Mouse (Mus musculus): Measurements from ENCODE around the gene Tbrg1.

The Tbrg1 gene

DNA sequence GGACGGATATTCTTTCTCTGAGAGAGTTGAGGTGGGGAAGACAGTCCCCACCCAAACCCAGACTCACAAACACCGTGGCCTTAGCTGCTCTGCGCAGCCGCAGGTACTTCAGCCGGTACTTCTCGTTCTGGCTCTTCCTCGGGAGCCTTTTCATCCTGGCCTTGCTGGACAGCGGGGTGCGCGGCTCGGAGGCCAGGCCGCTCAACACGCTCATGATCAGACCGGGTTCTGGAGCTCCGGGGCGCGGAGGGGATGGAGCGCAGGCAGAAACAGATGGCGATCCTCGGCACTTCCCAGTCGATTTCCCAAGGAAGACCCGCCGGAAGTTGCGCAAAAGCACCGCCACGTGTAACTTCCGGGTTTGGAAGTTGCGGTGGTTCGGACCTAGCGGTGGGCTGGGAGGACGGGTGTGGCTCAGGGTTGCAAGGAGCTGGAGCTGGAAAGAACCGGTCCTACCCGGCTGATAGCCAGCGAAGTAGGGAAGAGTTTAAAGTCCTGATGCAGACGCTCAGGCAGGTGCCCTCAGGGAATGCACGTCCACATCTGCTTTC lies at the start of gene Tbrg1:
Tbrg1 (minus strand) TSS at position 382 of the 551 bp plus-strand sequence.
- DNase-seq: peak; percentile 65 to 66

DNA sequence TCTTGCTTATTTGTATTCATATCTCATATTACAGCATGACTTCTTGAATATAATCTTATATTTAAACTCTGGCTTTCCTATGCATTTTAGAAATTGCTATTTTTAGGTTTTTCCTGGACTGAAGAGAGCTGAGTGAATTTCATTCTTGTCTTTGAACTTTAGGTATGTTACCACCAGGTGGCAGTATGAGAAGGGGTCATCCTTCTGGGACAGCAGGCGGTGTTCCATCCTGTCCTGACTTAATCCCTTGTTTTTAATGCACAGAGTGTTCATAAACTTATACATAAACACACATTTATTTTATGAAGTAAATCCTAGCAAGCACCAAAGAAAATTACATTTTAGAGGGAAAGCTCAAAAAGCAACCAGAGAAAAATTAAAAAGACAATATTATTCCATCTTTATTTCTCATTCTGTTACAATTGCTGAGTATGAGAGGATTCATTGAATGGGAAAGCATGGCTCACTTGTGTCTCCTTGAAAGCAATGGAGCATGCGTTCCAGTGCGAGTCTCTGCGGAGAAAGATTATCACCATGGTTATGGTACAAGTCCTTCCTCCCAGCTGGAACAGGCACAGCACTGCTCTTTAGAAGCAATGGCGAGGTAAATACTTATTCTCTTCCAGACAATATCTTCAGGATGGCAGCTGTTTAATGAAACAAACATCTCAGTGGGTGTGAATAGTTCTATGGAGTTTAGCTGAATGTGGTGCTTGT lies 33.0 kb upstream of the Tbrg1 start:
- DNase-seq: no peak

DNA sequence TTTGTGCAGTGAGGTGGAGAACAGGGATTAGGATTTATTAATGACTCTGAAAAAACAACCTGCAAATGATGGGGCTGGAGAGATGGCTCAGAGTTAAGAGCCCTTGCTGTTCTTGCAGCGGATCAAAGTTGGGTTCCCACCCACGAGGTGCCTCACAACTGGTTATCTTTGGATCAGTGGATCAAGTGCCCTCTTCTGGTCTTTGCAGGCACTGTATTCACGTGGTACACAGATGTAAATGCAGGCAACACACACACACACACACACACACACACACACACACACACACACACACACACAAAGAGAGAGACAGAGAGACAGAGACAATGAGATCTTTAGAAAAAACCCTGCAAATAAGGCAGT lies 30.8 kb upstream of the Tbrg1 start:
- DNase-seq: no peak

DNA sequence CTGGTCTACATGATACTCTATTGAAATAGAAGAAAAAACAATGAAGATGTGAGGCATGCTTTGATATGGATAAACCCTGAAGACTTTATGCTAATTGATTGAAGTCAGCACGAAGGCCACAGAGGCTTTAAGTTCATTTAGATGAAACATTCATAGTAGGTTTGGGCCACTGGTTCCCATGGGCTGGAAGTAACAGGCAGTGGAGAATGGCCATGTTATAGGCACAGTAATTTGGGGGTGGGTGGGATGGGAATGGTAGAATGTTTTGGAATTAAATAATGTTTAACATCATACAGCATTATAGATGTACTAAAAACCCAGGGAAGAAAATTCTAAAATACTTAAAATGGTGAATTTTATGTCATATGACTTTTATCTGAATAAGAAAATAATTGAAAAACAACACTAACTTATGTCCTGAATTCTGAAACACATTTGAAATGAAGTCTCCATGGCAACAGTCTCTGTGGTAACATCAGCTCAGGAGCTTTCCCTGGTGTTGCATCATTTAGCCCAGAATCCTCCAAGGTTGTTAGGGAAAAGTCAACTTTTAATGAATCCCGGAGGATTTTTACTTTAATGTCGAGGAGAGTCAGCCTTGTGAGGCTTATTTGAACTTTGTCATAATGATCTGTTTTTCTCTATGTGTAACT lies 30.3 kb upstream of the Tbrg1 start:
- no peak for DNase-seq

DNA sequence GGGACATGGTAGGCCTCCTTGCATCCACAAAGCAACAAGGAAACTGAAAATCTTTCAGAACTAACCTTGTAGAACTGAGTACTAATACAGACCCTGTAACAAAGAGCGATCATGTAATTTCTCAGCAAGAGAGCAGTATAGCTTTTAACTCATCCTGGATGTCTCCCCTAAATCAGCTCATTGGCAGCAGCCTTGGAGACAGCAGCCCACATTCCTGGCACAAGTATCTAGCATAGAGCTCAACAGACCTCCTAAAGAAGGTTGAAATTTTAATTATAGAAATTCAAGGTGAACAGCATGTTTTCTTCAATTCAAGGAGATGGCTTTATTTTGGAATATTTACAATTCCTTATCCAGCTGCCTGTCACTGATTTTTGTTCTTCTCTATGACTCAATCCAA lies 24.0 kb upstream of the Tbrg1 start:
- no peak for DNase-seq

DNA sequence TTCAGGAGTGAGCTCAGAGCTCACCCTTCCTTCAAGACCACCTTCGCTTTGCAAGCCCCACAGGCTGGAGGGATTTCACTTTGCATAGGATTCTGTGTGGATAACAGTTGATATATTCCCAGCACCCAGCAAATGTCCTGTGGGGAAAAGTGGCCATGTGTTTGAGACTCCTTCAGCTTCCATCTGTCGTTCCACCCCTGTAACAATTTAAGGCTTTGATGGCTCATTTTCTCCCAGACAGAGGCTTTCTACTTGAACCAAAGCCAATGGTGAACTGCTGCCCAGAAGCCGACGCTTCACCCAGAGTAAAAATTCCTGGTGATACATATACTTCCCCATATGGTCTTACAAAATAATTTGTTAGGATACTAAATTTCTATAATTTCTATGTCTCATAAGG lies 18.2 kb upstream of the Tbrg1 start:
- DNase-seq: no peak

DNA sequence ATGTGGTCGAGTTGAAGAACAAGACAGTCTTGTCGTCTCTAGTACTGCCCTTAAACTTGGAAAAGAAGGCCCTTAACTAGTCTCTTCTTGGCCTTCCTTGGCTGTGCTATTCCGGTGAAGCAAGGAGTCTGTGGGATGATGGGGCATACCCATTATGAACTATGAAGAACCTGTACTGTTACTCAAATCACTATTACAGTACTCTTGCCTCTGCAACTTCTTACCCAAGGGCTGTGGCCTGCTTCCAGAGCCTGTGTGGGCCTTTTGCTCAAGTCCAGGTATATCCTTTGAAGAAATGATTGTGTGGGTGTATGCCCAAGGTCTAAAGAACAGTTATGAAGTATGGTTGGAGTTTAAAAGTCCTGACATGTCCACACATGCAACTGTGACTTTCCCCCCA lies 13.1 kb upstream of the Tbrg1 start:
- DNase-seq: no peak

DNA sequence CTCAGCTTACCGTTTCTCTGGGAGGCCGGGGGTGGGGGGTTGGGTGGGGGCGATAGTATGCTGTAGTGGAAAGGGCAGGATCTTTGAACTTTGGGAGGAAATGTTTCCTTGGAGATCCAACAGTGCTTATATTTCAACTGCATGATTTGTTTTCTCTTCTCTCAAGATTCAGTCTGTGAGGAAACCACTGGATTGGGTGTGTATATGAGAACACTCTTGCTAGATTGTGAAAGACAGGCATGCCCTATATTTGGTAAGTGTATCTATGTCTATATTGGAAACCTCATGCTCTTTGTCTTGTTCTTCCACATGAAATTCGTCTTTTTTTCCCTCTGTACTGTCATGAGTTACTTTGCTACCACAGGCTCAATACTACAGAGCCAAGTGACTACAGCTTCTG lies 12.6 kb upstream of the Tbrg1 start:
- DNase-seq: no peak

DNA sequence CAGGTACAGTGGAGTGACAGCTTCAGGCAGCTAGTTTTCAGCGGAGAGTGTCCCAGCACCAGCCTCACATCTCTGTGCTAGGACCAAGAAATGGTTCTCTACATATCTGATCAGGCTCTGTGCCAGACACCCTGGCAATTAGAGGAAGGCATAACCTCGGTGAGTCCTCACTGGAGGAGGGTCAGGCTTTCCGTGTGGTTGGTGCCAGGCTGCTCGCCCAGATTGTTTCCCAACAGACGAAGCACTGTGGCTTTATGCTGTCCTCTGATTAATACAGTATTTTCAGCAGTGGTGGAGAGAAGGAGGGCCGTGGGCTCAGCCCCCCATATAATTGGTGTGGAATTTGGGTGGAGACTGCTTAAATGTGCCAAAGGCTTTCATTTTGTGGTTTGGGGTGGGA lies 12.0 kb upstream of the Tbrg1 start, which contains the start of gene Panx3:
Panx3 (minus strand) TSS at position 121 of the 400 bp plus-strand sequence.
- DNase-seq: no peak

DNA sequence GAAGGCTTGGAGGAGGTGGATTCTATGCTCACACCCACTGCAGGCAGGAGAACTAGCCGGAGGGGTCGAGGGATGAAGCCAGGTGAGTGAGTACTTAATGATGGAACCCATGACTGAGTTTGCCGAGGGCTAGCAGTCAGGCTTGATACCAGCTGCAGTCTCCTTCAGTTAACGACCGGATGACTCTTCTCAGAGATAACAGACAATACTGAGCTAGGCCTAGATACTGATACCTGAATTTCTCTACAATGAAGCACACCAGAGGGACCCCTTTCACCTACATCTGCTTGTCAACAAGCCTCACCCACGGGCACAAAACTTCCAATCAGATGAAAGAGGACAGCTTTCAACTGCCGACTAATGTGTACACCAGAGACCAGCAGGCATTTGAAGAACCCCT lies 8.9 kb upstream of the Tbrg1 start:
- DNase-seq: no peak

DNA sequence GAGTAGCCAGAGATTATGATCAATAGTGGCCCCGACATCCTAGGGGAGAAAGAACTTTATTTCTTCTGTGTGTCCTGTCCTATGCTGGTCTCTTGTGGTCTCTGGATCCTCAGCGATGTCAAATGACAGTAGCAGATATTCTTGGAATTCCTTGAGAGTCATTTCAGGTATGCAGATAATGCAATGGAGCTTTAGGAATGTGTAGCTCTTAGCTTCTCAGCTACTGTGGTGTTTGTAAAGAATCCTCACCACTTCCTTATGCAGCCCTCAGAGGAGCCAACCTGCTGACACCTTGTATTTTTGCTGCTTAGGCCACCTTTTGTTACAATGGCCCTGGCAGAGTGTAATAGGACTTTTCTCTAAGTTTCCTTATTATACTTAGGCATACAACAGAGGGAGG lies 7.5 kb upstream of the Tbrg1 start:
- no peak for DNase-seq

DNA sequence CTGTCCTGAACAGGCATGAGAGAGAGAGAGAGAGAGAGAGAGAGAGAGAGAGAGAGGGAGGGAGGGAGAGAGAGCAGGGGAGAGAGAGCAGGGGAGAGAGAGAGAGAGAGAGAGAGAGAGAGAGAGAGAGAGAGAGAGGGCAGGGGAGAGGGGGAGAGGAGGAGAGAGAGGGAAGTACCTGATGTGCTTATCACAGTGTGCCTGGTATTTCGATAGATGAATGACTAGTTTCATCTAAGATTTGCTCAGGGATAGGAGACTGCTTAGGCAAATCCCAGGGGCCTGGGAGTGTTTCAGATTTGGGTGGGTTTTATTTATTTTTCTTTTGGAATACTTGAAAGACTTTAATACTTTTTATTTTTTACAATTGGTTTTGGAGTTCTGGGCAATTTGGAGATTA lies 6.1 kb upstream of the Tbrg1 start:
- DNase-seq: no peak

DNA sequence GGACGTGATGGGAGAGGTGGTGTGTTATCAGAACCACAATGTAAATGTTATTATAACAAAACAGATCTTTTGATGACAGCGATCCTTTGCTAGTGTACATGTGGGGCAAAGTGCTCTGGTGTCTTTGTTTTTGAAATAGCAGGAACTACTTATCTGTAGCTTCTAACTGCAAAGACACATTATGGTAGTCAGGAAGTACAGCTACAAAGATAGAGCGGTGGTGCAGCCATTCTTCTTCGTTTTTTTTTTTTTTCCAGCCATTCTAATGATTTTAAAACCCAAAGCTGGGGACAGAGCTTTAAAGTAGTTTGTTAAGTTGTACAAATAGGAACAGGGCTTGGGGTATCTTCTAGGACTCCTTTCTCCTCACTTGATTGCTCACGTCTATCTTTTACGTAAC lies 2.3 kb upstream of the Tbrg1 start:
- DNase-seq: no peak

DNA sequence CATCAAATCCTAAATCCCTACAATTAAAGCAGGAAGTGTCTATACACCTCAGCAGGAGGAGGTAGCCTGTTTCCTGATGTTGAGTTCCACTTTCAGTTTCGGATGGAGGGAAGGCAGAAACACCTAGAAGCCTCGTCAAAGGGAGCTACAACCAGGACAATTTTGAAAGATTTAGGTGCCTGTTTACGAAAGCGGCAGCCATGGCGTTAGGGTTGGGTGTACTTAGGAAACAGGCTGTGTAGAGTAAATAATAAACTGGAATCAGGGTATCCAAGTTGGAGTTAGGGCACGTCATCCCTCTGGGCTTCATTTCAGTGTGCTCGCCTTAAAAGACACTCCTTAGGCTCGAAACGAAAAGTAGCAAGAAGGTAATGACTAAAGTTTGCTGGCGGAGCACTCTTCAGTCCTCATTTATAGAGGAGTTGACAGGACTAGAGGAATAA lies 652 bp downstream of the Tbrg1 start:
- DNase-seq: peak; percentile 63 to 64

DNA sequence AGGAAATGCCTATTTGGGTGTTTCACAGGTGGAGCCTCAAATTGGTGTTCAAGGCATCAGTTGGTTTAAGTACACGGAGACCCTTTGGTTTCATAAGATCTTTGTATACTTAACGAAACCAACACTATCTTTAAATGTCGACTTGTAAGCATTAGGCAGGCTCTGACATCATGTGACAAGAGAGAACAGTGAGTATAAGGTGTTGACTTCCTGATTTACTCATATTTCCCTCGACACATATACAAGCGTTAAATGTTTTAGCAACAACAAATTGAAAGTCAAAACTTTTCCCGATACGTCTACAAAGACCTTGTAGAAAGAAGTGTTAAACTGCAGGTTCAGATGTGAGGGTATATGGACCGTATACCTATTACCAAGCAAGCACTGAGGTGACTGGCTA lies 1.2 kb downstream of the Tbrg1 start:
- peak; percentile 27 to 30 for DNase-seq

DNA sequence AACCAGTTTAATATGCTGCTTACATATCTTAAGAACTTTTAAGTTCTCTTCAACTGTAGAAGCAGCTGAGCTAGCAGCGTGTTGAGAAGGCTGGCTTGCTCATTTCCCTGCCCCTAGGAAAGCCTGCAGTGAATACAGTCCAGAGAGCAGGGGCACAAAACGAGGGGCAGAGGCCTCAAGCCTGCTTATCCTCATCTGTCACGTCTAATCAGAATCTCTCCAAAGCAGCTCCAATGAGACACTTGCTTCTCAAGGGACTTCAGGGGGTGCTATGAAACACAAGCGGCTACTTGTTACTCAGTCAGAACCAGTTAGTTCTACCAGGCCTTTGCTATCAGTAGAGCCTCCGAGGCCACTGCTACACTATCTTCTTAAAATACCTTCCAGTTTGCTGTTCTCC lies 3.3 kb downstream of the Tbrg1 start:
- no peak for DNase-seq

DNA sequence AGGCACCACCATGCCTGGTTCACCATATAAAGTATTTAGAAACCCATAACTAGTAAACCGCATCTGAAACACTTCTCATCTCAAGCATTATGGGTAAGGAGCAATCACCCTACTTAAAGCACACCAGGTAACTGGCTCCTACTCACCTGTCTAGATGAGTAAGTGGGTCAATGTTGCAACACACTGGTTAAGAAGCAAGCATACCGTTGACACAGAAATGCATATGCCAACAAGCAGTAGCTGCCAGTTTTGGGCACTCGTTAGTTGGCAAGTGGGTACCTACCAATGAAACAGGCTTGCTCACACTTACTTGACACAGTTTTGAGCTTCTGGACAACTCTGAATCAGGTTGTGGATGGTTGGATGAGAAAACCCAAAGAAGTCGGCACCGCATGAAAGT lies 6.5 kb downstream of the Tbrg1 start:
- no peak for DNase-seq

DNA sequence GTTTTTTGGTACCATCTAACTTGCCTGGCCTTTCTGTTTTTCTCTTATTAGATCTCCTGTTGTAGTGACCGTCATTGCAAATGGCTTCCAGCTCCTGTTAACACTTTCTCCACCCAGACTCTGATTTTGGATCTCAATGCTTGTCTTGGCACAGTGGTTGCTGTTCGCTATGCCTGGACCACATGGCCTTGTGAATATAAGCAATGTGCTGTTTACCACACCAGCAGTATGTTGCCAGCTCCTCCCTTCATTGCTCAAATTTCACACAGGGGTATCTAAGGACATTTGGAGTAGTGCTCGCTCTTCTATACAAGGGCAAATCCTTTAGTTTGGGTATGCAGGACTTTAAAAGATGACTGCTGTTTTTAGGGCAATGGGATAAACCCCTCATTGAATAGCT lies 10.9 kb downstream of the Tbrg1 start:
- no peak for DNase-seq

DNA sequence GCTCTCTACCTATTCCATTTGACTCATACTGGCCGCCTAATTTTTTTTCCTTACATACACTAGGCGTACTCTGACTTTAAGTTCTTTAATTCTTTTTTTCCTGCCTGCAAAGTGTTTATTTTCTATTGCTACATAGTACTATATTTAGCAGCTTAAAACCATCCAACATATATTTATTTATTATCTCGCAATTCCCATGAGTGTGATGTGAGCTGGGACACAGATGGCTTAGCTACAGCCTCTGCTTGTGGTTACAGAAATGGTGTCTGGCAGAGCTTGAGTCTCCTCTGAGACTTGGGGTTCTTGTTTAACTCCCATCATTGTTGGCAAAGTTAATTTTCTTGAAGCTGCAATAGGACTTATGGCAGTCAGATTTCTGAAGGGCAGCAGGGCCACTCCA lies 18.4 kb downstream of the Tbrg1 start:
- no peak for DNase-seq

DNA sequence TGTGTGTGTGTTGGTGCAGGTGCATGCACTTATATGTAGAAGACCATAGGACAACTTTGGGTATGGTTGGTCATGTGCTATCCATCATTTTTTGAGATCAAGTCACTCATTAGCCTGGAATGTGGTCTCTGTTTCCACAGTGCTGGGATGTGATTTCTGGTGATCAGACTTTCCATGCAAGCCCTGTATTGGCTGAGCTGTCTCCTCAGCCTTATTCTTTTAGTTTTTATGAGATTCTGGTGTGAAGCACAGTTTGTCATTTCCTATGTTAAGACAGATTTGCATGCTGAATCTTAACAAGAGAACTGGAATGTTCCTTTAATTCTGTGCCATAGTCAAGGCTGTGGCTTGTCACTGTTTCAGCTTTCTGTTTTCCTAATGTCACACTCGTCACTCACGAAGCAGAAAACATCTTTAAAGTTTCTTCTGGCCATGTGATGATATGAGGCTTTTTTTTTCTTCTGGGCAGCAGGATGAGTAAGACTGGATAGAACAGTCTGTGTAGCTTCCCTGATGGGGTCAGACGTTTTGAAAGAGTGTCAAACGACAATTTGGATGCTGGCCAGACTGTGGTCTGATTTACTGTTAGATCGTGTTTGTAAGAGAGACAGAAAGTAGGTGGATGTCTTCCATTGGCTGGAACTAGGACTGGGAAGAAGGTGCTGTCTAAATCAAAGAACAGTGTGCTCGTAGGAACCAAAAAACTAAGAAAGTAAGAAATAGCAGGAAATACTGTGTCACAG lies 20.1 kb downstream of the Tbrg1 start:
- no peak for DNase-seq

DNA sequence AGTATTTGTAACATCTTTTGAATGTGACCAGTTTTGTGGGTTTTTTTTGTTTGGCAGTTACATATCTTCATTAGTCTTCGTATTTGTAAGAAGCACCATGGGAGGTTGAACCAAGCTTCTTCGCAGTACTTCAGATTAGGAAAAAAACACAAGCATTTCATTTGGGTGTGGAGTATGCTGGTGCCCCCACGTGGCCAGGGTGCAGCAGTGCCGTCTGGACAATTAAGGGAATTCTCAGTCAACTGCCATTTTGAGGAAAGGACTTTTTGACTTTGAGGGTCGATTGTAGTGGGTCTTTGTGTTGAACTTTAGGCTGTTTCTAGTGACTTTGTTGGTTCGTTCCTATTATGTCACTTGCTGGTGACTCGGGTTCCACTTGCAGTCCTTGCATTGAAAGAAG lies 20.8 kb downstream of the Tbrg1 start:
- DNase-seq: peak; percentile 61 to 62

DNA sequence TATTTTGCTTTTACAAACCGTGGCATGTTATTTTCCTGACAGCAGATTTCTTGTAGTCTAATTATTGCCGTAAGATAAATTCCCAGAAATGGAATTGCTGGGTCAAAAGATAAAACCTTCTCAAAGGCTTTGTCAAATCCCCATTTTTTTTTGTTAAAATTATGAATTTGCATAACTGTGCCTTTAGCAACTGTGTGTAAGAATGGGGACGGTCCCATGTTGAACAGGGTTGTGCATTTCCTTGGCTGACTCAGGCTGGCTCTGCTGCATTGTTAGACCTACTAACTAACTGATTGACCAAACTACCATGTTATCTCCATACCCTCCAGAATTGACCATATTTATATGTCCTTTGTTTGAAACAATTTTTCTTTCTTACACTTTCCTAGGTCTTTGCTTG lies 22.8 kb downstream of the Tbrg1 start:
- DNase-seq: no peak

DNA sequence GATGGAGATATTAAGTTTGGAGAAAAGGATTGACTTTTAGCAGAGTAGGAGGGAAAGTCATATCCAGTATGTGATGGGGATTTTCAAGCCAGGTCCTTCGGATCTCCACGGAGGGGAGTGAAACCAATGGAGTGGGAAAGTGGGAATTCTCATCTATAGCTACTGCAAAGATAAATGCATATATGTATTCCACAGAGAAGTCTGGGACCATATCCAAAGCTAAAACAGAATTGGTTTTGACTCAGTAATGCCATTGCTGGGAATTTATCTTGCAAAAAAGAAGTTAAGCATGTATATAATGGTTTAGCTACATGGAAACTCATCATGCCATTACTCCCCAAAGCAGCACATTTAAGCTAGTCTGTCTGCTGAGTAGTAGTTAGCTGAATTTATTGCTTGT lies 24.8 kb downstream of the Tbrg1 start:
- no peak for DNase-seq

DNA sequence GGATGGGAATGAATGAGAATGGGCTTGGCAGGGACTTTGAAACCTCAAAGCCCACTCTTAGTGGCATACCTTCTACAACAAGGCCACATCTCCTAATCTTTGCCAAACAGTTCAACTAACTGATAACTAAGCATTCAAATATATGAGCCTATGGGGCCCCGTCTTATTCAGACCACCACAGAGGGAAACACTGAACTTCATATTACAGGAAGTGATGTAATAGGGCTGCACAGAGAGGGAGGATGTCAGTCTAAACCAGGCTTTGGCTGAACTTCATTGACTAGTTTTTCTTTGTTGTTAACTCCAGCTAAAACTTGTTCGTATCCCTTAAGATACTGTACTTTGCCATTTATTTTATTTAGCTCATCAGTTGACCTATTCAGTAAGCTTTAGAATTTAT lies 27.2 kb downstream of the Tbrg1 start:
- DNase-seq: no peak
